Mouse (Mus musculus): Measurements from ENCODE around the gene Fam234b.
A peak's percentile ranks its signal among the peaks of the same experiment; 100 is the strongest.

The Fam234b gene

DNA sequence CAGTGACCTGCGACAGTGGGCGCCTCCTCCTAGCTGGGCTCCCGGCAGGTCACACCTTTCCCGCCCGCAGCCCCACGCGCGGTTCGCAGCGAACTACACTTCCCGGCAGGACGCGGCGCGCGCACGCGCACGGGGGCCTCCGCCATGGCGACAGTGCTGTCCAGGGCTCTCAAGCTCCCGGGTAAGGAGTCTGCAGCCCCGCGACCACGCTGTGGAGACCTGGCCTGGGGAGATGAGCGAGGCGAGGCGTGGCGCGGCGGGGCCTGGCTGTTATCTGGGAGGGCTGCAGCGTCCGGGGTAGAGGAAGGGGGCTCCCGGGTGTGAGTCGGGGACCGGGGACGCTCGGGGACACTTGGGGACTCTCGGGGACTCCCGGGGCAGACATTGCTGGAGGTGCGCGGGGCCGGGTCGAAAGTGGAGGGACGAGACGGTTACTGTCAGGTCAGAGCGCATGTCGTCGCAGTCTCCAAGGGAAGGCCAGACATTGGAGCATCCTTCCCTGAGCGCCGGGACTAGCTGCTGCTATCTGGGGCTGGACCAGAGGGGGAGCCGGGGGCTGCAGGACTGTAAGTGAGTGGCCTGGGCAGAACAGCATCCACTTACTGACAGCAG, at the start of gene Fam234b, which contains the start of gene Hebp1:
TSS of gene Fam234b (plus strand) at position 57 of the 612 bp plus-strand sequence.
TSS of gene Hebp1 (minus strand) at position 102 of the 612 bp plus-strand sequence.
- peak; percentile 81 for DNase-seq (ENCODE audit: inconsistent ontology term)

- no peak for DNase-seq (ENCODE audit: inconsistent ontology term)
Observed at GRCm38 (mm10) chr6:135148506-135148905, 49.3 kb upstream of the Fam234b start.

DNA sequence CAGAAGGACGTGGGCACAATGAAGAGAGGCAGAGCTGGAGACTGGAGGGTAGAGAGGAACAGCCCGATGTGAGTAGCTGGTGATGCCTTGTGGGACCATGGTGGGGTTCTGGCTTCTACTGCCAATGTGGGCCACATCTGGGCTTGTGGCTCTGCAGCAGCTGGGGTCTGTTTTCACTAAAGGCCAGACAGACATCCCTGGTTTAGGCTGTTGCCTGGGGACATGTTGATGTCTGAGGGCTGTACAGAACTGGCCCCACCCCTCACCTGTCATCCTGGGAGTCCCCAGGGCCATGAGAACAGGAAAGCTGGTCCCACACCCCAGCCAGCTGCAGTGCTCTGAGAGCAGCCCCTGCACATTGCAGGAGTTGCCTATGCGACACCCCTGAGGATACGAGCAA, 48.6 kb upstream of the Fam234b start:
- DNase-seq (ENCODE audit: inconsistent ontology term): no peak

GRCm38 (mm10) chr6:135149722-135150121, 48.1 kb upstream of the Fam234b start:
- no peak for DNase-seq (ENCODE audit: inconsistent ontology term)

DNA sequence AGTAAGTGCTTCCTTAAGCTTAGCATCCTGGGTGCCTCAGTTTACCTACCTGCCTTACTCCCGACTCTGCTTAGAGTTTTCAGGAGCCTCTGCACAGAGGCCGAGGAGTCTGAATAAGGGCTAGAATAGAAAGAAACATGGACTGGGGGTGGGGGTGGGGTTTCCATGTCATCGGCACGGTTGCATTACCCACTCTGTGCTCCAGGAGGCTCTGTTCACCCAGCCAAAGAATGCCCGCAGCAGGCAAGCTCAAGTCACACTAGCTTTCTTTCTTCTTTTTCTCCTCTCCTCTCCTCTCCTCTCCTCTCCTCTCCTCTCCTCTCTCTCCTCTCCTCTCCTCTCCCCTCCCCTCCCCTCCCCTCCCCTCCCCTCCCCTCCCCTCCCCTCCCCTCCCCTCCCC, 47.5 kb upstream of the Fam234b start:
- no peak for DNase-seq (ENCODE audit: inconsistent ontology term)

- peak; percentile 61 for DNase-seq (ENCODE audit: inconsistent ontology term)
Observed at GRCm38 (mm10) chr6:135153719-135154118, 44.1 kb upstream of the Fam234b start.

GRCm38 (mm10) chr6:135156597-135156996, 41.2 kb upstream of the Fam234b start:
- no peak for DNase-seq (ENCODE audit: inconsistent ontology term)

- no peak for DNase-seq (ENCODE audit: inconsistent ontology term)
Observed at GRCm38 (mm10) chr6:135157496-135157895, 40.3 kb upstream of the Fam234b start.

DNA sequence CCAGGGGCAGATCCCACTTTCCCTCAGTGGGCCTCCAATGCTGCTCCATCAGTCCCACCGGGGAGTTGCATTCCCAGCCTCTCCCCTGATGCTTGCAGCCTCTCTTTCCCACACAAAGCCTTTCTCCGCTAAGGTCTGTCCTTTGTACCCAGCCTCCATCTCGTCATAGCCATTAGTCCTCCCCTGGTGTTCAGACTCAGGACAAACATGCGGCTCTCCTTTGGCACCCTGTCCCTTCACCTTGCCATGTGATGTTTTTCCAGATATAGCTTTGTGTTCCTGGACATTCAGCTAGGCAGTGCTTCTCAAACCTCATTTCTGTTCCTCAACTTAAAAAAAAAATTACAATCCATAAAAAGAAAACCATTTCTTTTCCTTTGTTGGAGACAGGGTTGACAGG, 39.3 kb upstream of the Fam234b start:
- no peak for DNase-seq (ENCODE audit: inconsistent ontology term)

- no peak for DNase-seq (ENCODE audit: inconsistent ontology term)
Observed at GRCm38 (mm10) chr6:135161356-135161755, 36.4 kb upstream of the Fam234b start.

DNA sequence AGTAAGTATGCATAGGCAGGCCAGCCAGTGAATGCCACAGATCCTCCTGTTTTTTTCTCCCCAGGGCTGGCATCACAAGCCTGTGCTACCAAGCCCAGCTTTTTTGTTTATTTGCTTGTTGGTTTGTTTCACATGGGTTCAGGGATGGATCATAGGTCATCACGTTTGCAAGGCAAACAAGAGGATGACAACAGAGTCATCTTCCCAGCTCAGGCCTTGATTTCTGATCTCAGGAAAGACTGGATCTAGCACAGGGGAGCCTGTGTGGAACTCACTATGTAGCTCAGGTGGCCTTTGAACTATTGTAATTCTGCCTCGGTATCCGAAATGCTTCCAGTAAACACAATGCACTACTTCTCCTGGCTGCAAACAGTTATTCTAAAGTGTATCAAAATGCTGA, 35.5 kb upstream of the Fam234b start:
- DNase-seq (ENCODE audit: inconsistent ontology term): no peak

DNA sequence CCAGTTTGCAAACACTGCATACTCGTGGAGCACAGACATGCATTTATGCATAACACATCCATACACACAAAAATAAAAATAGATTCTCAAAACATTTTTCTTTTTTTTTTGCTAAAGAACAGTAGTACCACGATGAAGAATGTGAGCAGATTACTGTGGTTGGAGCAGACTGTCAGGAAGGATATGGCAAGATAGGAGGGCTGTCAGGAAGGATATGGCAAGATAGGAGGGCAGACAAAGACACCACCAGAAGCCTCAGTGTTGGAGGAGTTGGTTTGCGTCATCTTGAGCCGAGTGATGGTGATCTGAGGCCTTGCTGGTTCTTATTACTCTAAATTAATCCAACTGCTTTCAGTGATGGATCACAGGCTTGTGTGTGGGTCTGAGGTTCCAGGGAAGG, 34.9 kb upstream of the Fam234b start:
- DNase-seq (ENCODE audit: inconsistent ontology term): no peak

GRCm38 (mm10) chr6:135165191-135165590, 32.6 kb upstream of the Fam234b start:
- no peak for DNase-seq (ENCODE audit: inconsistent ontology term)

DNA sequence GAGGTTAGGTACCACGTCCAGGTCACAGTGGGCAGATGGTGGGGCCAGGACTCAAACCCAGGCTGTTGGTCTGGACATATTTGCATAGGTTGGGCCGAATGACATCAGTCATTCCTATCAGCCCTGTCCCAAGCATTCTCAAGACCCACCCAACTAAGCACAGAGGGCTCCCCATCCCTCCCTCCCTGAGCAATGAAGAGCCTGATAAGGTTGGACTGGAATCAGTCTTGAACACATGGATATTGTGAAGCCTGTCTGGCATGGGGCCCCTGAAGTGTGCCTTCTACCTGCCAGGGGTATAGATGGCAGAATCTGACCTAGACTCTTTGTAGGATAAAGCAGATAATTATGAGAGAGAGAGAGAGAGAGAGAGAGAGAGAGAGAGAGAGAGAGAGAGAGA, 32.1 kb upstream of the Fam234b start:
- DNase-seq (ENCODE audit: inconsistent ontology term): no peak

- no peak for DNase-seq (ENCODE audit: inconsistent ontology term)
Observed at GRCm38 (mm10) chr6:135166262-135166661, 31.5 kb upstream of the Fam234b start.

DNA sequence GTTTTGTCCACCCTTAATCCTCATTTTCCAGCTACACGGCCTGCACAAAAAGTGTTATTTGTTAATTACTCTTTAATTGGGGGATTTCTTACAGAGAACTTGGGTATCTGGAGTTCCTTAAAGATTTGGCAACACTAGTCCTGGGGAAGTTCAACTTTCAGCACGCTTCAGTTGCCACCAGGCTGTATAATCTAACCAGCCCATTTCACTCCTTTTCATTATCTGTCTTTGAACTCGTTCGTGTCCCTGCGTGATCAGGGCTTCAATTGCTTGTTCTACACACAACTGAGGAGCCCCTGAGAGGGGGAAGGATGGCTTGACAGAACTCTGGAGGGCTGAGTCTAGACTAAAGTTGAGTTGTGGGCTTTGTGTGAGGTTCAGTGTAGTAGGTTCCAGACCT, 31.1 kb upstream of the Fam234b start:
- DNase-seq (ENCODE audit: inconsistent ontology term): no peak

DNA sequence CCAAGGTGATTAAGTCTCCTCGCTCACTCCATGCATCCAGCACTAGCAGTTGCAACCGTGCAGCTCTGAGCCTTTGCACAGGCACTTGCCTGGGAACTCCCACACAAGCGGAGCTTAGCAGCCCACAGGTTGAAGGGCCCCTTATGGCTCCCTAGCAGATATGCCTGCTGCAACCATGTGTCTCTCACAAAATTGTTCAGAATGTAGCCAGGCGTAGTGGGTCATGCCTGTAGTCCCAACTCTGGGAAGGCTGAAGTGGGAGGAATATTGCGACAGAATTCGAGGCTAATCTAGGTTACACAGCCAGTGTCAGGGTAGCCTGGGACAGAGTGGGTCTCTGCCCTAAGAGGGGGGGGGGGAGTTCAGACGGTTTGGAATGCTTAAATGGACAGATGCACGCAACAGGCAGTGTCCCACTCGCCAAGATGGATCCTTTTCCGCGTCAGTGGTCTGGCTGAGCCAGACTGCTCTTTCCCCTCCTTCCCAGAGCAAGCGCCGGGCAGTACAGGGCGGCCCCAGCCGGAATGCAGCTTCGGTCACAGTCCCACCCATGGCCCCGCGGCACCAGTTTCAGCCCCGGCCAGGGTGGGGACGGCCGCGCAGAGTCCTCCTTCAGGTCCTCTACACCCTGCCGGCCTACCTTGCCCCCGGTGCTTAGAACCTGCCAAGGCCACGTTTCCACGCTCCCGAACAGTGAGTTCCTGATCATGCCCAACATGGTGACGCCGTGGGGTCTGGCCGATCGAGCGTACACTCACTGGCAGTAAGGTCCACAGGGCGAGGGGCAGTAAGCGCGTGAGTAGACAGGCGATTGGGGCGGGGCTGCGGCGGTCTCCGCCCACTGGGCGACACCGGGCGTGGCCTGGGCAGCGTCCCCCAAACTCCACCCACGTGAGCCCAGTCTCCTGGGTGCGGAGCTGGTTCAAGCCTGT, 30.1 kb upstream of the Fam234b start:
- DNase-seq (ENCODE audit: inconsistent ontology term): peak; percentile 88

GRCm38 (mm10) chr6:135168471-135168870, 29.3 kb upstream of the Fam234b start:
- DNase-seq (ENCODE audit: inconsistent ontology term): no peak

GRCm38 (mm10) chr6:135169246-135169645, 28.5 kb upstream of the Fam234b start:
- no peak for DNase-seq (ENCODE audit: inconsistent ontology term)

GRCm38 (mm10) chr6:135171736-135172135, 26.0 kb upstream of the Fam234b start:
- no peak for DNase-seq (ENCODE audit: inconsistent ontology term)

DNA sequence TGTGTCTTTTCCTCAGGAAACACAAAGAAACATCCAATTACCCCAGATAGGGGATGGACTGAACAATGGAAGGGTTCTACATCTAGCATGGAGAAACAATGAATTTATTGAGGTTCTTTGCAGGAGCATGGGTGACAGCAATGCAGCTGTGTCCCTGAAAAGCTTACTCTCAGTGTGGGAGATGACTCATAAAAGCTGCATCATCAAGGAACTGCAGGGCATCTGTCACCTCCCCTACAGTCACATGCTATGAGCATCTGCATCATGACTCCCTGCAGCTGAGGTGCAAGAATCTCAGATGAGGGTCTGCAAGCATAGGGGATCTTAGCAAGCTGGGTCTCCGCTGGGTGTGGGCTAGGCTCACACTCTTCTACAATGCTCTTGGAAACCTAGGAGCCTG, 22.8 kb upstream of the Fam234b start:
- DNase-seq (ENCODE audit: inconsistent ontology term): no peak

- DNase-seq (ENCODE audit: inconsistent ontology term): no peak
Observed at GRCm38 (mm10) chr6:135177271-135177670, 20.5 kb upstream of the Fam234b start.

GRCm38 (mm10) chr6:135178599-135178998, 19.2 kb upstream of the Fam234b start:
- DNase-seq (ENCODE audit: inconsistent ontology term): no peak

All from Muller cell, postnatal 12 days (primary cell).